Mouse (Mus musculus) forebrain, embryonic 10.5 days (tissue): ENCODE data around the gene Rab1b. TPM values are rescaled to one million over a fixed set of nuclear protein-coding genes. Genes with fewer than 3 reads are reported as not detected.
"Not testable (repeated sequence)": the region's sequence is repeated elsewhere in the genome, so short reads cannot be mapped to it uniquely, and the experiment has no call there.

Source experiments
- DNase-seq: peaks from one replicate; pipeline ENCODE4 v3.0.0-alpha.2; 2017; ENCODE audit warnings: low spot score; ENCODE audit errors: extremely low spot score
- H3K27ac ChIP-seq: fragments of 300-500 bp; sonication (generic); 2 replicates; pipeline ENCODE4 v1.5.1; 2016; ENCODE audit warnings: mild to moderate bottlenecking
- H3K27me3 ChIP-seq: fragments of 300-500 bp; sonication (generic); 2 replicates; pipeline ENCODE4 v1.6.1; 2016; ENCODE audit warnings: mild to moderate bottlenecking; ENCODE audit not compliant: poor library complexity, severe bottlenecking
- H3K36me3 ChIP-seq: fragments of 300-500 bp; sonication (generic); replicated peaks from 2 replicates; pipeline ENCODE4 v1.6.1; 2016; ENCODE audit warnings: mild to moderate bottlenecking, moderate library complexity
- H3K4me1 ChIP-seq: fragments of 300-500 bp; sonication (generic); 2 replicates; pipeline ENCODE4 v1.6.1; 2016
- H3K4me3 ChIP-seq: fragments of 300-500 bp; sonication (generic); 2 replicates; pipeline ENCODE4 v1.5.1; 2016; ENCODE audit warnings: mild to moderate bottlenecking, moderate library complexity
- H3K9me3 ChIP-seq: fragments of 300-500 bp; sonication (generic); 2 replicates; pipeline ENCODE4 v1.6.1; 2016; ENCODE audit warnings: mild to moderate bottlenecking, moderate library complexity
- WGBS: fragments of 180-500 bp; shearing (Covaris S2); methylation state at CpG from one replicate; pipeline ENCODE4 v1.1.7; 2016; 5-methylcytosine and 5-hydroxymethylcytosine counted together
- polyA plus RNA-seq: library from polyadenylated mRNA; unstranded; fragments of >200 nt; fragmentation: Nextera tagmentation; extraction: Ambion mirVana; gene quantifications from 2 replicates; pipeline ENCODE4 v1.2.1, GENCODE M21; 2016

Rab1b gene
- polyA plus RNA-seq, 1 experiment from 2014 or later, result 253 TPM

DNA sequence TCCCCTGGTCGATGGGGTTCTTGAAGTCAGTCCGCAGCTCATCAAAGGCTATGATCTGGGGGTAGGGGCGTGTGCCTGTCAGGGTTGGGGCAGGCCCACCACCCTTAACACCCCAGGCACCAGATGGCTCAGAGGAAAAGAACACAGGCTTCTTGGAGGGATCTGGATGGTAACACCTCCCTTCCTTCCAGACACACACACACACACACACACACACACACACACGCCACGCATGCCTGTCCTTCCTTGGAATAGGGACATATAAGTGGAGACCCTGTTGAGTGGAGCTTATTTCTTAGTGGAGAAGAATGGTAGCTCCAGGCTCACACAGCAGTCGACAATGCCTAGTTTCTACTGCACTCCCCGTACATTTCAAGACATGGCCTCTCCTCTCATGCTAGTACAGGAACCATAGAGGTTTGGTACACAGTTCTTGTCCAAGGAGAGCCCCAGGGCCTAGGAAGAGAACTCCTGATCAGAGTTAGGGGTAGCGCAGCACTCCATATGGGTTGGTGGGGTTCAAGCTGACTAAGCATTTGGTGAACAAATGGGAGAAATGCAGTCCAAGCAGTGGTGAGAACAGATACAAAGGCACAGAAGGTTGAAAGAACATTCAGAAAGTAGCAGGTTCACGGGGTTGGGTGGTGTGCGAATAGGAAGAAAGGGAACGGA is 12.0 kb downstream of the Rab1b start:
- peaks cover 26% of the 10 kb centered on the region; the same call in 1 of the 2 replicates for H3K27me3 ChIP-seq
- peak overlapping the region; percentile 70 for H3K4me3 ChIP-seq
- 53% methylated on average over 11 of the region's 11 CpGs for WGBS
- H3K27ac ChIP-seq, result peak overlapping the region; percentile 9; the same call in 1 of the 2 replicates
- H3K9me3 ChIP-seq, result no peaks in the 10 kb centered on the region
- no peak for DNase-seq
- H3K4me1 ChIP-seq, result peaks cover 66% of the 10 kb centered on the region
- H3K36me3 ChIP-seq, result peaks cover 47% of the 10 kb centered on the region

- under 1% methylated on average over 21 of the region's 21 CpGs for WGBS
- DNase-seq, result peak; percentile 97
- Histone ChIP-seq H3K27ac (peak overlapping the region; percentile 9; the same call in 1 of the 2 replicates), H3K36me3 (peaks cover 45% of the 10 kb centered on the region), H3K4me1 (peaks cover 65% of the 10 kb centered on the region), H3K4me3 (peak overlapping the region; percentile 70), H3K9me3 (no peaks in the 10 kb centered on the region), H3K27me3 (peaks cover 26% of the 10 kb centered on the region; the same call in 1 of the 2 replicates)
These were observed 12.6 kb downstream of the Rab1b start for GRCm38 (mm10) chr19:5094243-5094632.

- H3K27me3 ChIP-seq, result peaks cover 26% of the 10 kb centered on the region; the same call in 1 of the 2 replicates
- H3K4me3 ChIP-seq, result peak overlapping the region; percentile 70; the same call in 1 of the 2 replicates
- no peak for DNase-seq
- H3K4me1 ChIP-seq, result peaks cover 65% of the 10 kb centered on the region
- no peaks in the 10 kb centered on the region for H3K9me3 ChIP-seq
- 0 out of 2 replicates have a peak overlapping the region, but pooled peaks have one; percentile 9 for H3K27ac ChIP-seq
- WGBS, result 74% methylated on average over 12 of the region's 12 CpGs
- H3K36me3 ChIP-seq, result peaks cover 42% of the 10 kb centered on the region
These were observed 13.2 kb downstream of the Rab1b start for GRCm38 (mm10) chr19:5093481-5094242.

- Histone ChIP-seq H3K27ac (no peak overlapping the region), H3K27me3 (peaks cover 26% of the 10 kb centered on the region; the same call in 1 of the 2 replicates), H3K4me3 (no peak overlapping the region), H3K36me3 (peaks cover 42% of the 10 kb centered on the region), H3K9me3 (no peaks in the 10 kb centered on the region), H3K4me1 (peaks cover 60% of the 10 kb centered on the region)
- whole genome bisulfite sequencing, result 90% methylated on average over 10 of the region's 10 CpGs
- no peak for DNase-seq
These were observed 14.8 kb downstream of the Rab1b start for GRCm38 (mm10) chr19:5092083-5092482.

GRCm38 (mm10) chr19:5089324-5089723 is 17.5 kb downstream of the Rab1b start:
- WGBS, result 91% methylated on average over 4 of the region's 4 CpGs
- H3K4me3 ChIP-seq, result peak overlapping the region; percentile 90
- no peak for DNase-seq
- H3K4me1 ChIP-seq, result peaks cover 46% of the 10 kb centered on the region
- H3K9me3 ChIP-seq, result no peaks in the 10 kb centered on the region
- H3K27ac ChIP-seq, result no peak overlapping the region
- H3K36me3 ChIP-seq, result peaks cover 42% of the 10 kb centered on the region
- peaks cover 28% of the 10 kb centered on the region for H3K27me3 ChIP-seq

DNA sequence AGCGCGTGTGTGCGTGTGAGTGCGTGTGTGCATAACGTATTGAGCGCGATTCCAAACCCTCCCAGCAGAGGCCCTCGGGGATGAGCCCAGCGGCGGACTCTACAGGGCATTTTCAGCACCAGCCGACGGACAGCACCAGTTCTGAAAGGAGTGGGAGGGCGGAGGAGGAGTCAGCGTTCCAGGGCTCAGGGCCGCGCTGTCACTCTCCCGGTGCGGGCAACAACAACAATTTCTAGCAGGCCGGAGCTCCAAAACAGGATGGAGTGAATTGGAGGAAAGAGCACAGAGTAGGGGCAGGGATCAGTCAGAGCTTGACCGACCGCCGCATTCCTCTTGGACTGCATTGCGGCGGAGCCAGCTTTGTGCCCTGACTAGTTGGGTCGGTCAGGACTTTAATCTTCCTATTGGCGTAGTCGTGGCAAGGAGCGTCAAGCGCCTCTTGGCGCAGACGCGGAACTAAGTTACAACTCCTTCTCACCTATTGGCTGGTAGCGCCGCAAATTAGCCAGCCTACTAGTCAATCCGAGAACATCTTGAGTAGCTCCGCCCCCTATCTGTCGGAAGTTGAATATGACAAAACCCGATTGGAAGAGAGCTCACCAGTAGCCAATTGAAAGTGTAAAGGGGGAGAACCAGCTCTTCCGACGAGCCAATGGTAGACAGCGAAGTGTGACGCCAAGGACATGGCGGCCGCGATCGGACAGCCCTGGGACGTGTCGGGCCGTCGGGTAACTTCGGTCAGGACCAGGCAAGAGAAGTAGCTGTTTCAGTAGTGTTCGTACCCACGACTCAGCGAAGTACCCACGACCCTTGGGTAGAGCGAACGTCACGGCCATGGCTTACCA is 18.8 kb downstream of the Rab1b start, which contains the start of gene Yif1a:
Gene Yif1a (plus strand): TSS at position 655 of the 845 bp plus-strand sequence.
- Histone ChIP-seq H3K4me3 (peak within 1 kb of the TSS; percentile 90), H3K27ac (peak within 1 kb of the TSS; percentile 83), H3K27me3 (peaks cover 40% of the 10 kb centered on the region), H3K9me3 (no peaks in the 10 kb centered on the region), H3K36me3 (peaks cover 34% of the 10 kb centered on the region), H3K4me1 (peaks cover 36% of the 10 kb centered on the region)
- DNase-seq, result peak; percentile 93
- WGBS, result under 1% methylated on average over 58 of the region's 58 CpGs

DNA sequence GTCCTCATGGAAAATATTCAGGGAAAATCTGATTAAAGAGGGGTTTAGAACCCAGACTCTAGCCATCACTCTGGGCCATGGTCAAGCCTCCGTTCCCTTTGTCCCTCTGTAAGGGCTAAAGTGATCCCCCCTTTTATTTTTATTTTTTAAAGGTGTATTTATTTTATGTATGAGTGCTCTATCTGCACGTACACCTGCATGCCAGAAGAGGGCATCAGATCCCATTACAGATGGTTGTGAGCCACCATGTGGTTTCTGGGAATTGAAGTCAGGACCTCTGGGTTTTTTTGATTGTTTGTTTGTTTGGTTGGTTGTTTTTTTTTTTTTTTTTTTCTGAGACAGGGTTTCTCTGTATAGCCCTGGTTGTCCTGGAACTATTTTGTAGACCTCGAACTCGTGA is 20.3 kb downstream of the Rab1b start:
- not testable (repeated sequence) for DNase-seq, H3K4me3 ChIP-seq, H3K9me3 ChIP-seq, H3K27ac ChIP-seq
- 63% methylated on average over 4 of the region's 4 CpGs for WGBS
- Histone ChIP-seq H3K27me3 (peaks cover 56% of the 10 kb centered on the region), H3K4me1 (peaks cover 36% of the 10 kb centered on the region), H3K36me3 (peaks cover 18% of the 10 kb centered on the region)

DNA sequence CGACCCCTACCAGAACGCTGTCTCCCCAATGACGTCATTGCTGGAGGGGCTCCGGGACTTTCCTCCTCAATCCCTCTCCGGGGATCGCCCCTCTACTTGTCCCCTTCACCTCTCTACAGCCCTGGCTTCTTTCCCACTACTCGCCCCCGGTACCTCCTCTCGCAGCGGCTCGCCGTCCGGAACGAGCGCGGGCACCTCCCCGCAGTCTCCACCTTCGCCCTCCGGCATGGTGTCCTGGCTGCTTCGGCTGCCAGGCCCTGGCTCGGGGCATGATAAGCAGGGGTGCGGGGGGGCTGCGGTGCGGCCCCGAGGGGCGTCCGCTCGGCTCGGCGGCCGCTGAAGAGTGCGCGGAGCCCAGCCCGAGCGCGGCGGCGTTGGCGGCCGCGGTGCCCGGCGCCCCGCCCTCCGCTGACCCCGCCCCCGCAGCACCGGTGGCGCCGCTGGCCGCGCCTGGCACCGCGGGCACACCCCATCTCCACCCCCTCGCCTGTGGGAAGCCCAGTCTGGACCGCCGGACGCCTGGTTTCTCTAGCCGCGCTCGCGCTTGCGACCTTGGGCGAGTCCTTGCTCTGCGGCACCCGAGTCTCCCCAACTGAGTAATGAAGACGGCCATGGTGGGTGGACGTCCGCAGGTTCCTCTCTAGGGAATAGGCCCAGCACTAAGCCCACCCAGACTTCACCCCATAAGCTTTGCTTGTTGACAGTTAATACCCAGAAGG is 21.6 kb downstream of the Rab1b start, which contains the start of gene Tmem151a:
Gene Tmem151a (minus strand): TSS at position 387 of the 719 bp plus-strand sequence.
- Histone ChIP-seq H3K27me3 (peaks cover 68% of the 10 kb centered on the region), H3K4me3 (peak within 1 kb of the TSS; percentile 58), H3K4me1 (peaks cover 36% of the 10 kb centered on the region), H3K36me3 (peaks cover 6% of the 10 kb centered on the region), H3K27ac (no peak within 1 kb of the TSS), H3K9me3 (no peaks in the 10 kb centered on the region)
- under 1% methylated on average over 69 of the region's 69 CpGs for WGBS
- no peak for DNase-seq

DNA sequence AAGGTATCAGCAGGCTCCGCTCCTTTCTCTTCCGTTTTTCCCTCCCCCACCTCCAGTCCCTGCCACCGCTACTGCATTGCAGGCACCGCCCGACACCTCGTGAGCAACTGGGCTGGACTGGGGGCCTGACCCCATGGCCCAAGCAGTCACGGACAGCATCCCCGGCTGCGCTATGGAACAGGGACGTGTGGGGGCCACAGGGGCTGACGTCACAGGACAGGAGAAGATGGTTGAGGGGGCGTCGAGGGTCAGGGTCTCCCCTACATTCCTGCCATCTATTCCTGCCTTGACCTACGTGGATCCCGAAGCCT is 22.1 kb downstream of the Rab1b start:
- H3K27me3 ChIP-seq, result peaks cover 74% of the 10 kb centered on the region
- DNase-seq, result no peak
- H3K9me3 ChIP-seq, result no peaks in the 10 kb centered on the region
- peak overlapping the region; percentile 58 for H3K4me3 ChIP-seq
- H3K4me1 ChIP-seq, result peaks cover 36% of the 10 kb centered on the region
- no peak overlapping the region for H3K27ac ChIP-seq
- 4% methylated on average over 15 of the region's 15 CpGs for WGBS
- H3K36me3 ChIP-seq, result peaks cover 3% of the 10 kb centered on the region

DNA sequence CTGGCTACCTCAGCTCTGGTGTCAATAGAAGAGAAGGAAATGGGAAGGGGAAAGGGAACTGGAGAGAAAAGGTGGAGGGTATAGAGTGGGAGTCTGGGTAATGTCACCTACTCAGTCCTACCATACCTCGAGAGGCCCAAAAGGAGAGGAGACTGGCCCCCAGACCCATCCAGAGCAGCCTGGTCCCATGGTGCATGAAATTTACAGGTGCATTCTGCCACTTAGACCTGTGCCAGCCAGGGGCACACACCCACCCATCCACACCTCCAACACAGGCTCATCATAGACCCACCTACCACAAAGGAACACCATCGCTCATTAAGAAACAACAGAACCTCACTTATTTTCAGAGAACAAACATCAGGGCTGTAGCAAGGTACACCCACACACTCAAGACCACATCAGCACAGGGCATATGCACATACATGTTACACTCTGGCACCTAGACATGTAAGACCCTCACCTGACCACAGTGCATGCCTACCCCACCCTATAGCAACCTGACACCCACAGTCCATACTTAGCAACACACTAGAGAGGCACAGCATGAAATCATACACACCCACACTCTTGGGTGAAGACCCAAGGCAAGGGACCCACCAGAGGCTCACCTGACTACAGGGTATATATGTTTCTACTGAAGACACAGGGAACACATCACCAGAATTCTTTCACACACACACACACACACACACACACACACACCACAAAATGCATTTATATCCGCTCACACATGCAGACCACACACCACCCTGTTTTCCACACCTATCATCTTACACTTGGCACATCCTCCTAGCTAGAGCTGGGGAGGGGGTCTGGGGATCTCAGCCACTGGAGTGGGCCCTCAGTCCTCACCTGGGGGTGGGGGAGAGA is 22.7 kb downstream of the Rab1b start:
- Histone ChIP-seq H3K4me3 (peak overlapping the region; percentile 58), H3K27ac (no peak overlapping the region), H3K27me3 (peaks cover 78% of the 10 kb centered on the region), H3K36me3 (no peaks in the 10 kb centered on the region), H3K4me1 (peaks cover 30% of the 10 kb centered on the region), H3K9me3 (no peaks in the 10 kb centered on the region)
- WGBS, result 66% methylated on average over 3 of the region's 3 CpGs
- no peak for DNase-seq

DNA sequence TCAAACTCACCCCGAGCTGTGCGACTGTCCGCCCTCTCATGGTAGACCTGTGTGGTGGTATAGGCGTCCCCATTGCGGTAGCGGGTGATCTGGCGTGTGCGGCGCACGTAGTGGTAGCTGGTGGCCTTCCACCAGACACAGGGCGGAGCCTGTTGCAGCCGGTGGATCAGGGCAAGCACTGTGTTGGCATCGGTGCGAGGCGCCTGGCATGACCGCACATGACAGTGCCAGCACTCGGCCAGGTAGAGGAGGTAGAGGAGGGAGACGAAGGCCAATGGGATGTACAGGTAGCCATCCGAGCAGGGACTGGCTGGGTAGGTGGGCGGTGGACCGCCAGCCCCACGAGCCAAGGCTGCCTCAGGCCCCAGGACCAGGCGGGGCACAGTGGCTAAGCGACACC is 24.3 kb downstream of the Rab1b start:
- Histone ChIP-seq H3K36me3 (no peaks in the 10 kb centered on the region), H3K27me3 (peaks cover 78% of the 10 kb centered on the region), H3K4me1 (peaks cover 19% of the 10 kb centered on the region), H3K4me3 (no peak overlapping the region), H3K9me3 (no peaks in the 10 kb centered on the region), H3K27ac (no peak overlapping the region)
- 71% methylated on average over 24 of the region's 24 CpGs for WGBS
- DNase-seq, result no peak
